Mouse (Mus musculus) liver, embryonic 15.5 days (tissue): ENCODE data around the gene Fndc3b. TPM values are rescaled to one million over a fixed set of nuclear protein-coding genes. Genes with fewer than 3 reads are reported as not detected.

Experiments
- ATAC-seq: fragments of 200-750 bp; cut with Nextera tagmentation; 2 replicates; pipeline ENCODE4 v1.8.0; 2017; ENCODE audit warnings: moderate number of reproducible peaks, mild to moderate bottlenecking, moderate library complexity; ENCODE audit not compliant: insufficient read depth
- H3K27ac ChIP-seq: fragments of 300-500 bp; sonication (generic); replicated peaks from 2 replicates; pipeline ENCODE4 v1.5.1; 2015; ENCODE audit warnings: mild to moderate bottlenecking, inconsistent platforms
- H3K27me3 ChIP-seq: fragments of 300-500 bp; sonication (generic); 2 replicates; pipeline ENCODE4 v1.6.1; 2015; ENCODE audit warnings: mild to moderate bottlenecking, inconsistent platforms
- H3K36me3 ChIP-seq: fragments of 300-500 bp; sonication (generic); replicated peaks from 2 replicates; pipeline ENCODE4 v1.6.1; 2015; ENCODE audit warnings: moderate library complexity, mild to moderate bottlenecking, inconsistent platforms
- H3K4me1 ChIP-seq: fragments of 300-500 bp; sonication (generic); replicated peaks from 2 replicates; pipeline ENCODE4 v1.6.1; 2015; ENCODE audit warnings: inconsistent platforms
- H3K4me2 ChIP-seq: fragments of 300-500 bp; sonication (generic); 2 replicates; pipeline ENCODE4 v1.6.1; 2015; ENCODE audit warnings: moderate library complexity, mild to moderate bottlenecking, inconsistent platforms
- H3K4me3 ChIP-seq: fragments of 300-500 bp; sonication (generic); replicated peaks from 2 replicates; pipeline ENCODE4 v1.5.1; 2015; ENCODE audit warnings: mild to moderate bottlenecking, inconsistent platforms
- H3K9ac ChIP-seq: fragments of 300-500 bp; sonication (generic); 2 replicates; pipeline ENCODE4 v1.6.1; 2015; ENCODE audit warnings: moderate library complexity, mild to moderate bottlenecking, inconsistent platforms
- H3K9me3 ChIP-seq: fragments of 300-500 bp; sonication (generic); replicated peaks from 2 replicates; pipeline ENCODE4 v1.6.1; 2016; ENCODE audit warnings: inconsistent platforms
- WGBS: fragments of 180-500 bp; shearing (Covaris S2); methylation state at CpG from one replicate; pipeline ENCODE4 v1.1.7; 2015; ENCODE audit warnings: mixed read lengths; ENCODE audit not compliant: insufficient replicate concordance; 5-methylcytosine and 5-hydroxymethylcytosine counted together
- polyA plus RNA-seq: library from polyadenylated mRNA; unstranded; fragments of >200 nt; fragmentation: Nextera tagmentation; extraction: Ambion mirVana; gene quantifications from 2 replicates; pipeline ENCODE4 v1.2.1, GENCODE M21; 2015

The Fndc3b gene
- polyA plus RNA-seq, 1 experiment from 2014 or later: 8.5 TPM

DNA sequence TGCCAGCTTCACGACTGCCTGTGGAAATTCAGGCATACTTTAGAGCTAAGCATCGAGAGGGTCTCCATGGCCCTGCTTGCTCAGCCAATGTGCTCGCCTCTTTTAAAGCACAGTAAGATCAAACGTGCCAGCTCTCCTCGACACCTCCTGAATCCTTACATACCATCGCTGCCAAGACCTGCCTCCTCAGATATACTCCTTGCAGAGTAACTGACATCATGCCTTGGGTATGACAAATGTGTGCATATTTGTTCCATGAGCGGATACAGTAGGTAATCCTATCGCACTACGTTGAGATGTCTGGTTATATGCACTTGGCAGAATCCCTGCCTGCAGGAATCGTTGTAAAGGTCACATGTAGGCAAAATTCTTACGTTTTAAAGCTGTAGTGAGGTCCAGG lies 120.3 kb downstream of the Fndc3b start:
- WGBS: 72% methylated on average over 11 of the region's 11 CpGs
- H3K9ac ChIP-seq: no peak overlapping the region
- H3K36me3 ChIP-seq: 0 out of 2 replicates have a peak, but pooled peaks cover 4% of the 10 kb centered on the region
- no peaks in the 10 kb centered on the region for H3K27me3 ChIP-seq
- H3K27ac ChIP-seq: no peak overlapping the region
- H3K4me1 ChIP-seq: peaks cover 6% of the 10 kb centered on the region
- H3K9me3 ChIP-seq: no peaks in the 10 kb centered on the region
- no peak overlapping the region for H3K4me3 ChIP-seq
- ATAC-seq: no peak
- no peak overlapping the region for H3K4me2 ChIP-seq

DNA sequence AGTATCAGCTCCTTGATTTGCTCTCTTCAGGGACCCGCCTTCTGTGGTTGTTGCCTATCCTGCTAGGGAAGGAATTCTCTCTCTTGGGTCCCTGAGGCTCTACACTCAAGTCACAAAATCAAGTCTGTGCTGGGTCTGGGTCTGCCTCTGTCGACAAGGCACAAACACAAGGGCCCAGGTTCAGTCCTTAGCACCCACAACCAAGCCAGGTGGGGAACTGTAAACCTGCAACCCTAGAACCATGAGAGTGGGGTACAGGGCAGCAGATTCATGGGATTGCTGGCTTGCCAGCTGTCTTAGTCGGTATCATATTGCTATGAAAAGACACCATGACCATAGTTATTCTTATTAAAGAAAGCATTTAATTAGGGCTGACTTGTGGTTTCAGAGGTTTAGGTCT lies 121.8 kb downstream of the Fndc3b start:
- Histone ChIP-seq H3K36me3 (0 out of 2 replicates have a peak, but pooled peaks cover 4% of the 10 kb centered on the region), H3K4me3 (no peak overlapping the region), H3K27ac (no peak overlapping the region), H3K4me1 (peaks cover 9% of the 10 kb centered on the region), H3K9me3 (no peaks in the 10 kb centered on the region), H3K9ac (no peak overlapping the region), H3K27me3 (no peaks in the 10 kb centered on the region), H3K4me2 (no peak overlapping the region)
- no peak for ATAC-seq
- 56% methylated on average over 3 of the region's 3 CpGs for WGBS

DNA sequence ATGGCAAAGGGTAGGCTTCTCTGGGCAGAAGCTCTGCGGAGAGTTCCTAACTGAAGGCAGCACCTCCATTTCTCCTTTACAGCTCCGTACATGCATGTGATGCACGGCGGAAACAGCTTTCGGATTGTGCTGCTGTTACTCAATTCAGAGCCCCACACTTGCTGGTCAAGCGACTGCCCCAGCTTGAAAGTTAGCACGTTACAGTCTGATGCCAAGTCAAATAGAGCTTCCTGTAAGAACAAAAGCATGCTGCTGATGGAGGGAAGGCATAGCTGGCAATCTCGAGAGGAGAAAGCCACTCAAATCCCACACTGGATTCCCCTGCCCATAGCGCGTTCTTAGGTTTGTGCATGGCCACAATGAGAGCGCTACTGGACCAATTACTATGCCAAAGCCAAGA lies 122.5 kb downstream of the Fndc3b start:
- ATAC-seq: no peak
- no peaks in the 10 kb centered on the region for H3K9me3 ChIP-seq
- no peak overlapping the region for H3K9ac ChIP-seq
- H3K4me3 ChIP-seq: no peak overlapping the region
- 71% methylated on average over 11 of the region's 11 CpGs for WGBS
- H3K4me1 ChIP-seq: peaks cover 9% of the 10 kb centered on the region
- H3K27ac ChIP-seq: no peak overlapping the region
- no peak overlapping the region for H3K4me2 ChIP-seq
- no peaks in the 10 kb centered on the region for H3K27me3 ChIP-seq
- H3K36me3 ChIP-seq: 0 out of 2 replicates have a peak, but pooled peaks cover 4% of the 10 kb centered on the region

DNA sequence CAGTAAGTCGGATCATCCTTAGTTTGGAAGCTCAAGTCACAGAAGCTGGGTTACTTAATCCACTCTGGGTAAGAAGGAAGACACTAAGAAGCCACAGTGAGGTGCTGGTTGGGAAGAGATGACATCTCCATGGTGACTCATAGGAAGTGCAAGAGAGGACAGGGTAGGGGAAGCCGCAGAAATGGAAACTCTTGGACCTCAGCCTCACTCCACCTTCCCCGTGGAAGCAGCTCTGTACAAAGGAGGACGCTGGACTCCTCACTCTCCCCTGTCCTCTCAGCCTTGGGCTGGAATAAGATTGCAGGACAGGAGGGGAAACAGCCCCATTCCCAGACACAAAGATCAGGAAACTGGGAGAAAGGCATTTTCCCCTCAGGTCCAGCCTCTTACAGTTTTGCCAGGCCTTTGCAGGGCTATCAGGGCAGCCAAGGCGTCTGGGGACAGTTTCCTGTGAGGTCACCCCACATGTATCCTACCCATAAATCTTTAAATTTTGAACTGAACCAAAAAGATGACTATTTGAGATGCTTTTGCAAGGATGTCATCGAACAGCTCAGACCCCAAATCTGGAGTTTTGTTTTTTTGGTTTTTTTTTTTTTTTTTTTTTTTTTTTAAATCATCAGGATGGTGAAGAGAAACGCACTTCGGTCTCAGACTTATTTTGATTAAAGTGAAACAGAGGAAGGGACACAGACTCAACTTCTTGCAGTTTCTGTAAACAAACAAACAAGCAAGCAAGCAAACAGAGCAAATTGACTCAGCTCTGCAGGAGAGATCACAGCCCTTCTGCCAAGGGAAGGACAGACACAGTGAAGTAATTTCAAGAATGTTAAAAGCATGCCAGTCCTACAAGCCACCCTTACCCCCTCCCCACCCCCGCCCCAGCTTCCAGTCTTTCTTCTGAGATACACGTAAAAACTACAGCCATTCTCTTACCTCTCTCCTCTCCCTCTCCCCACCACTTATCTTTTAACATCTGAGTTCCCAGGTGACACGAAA lies 126.2 kb downstream of the Fndc3b start:
- Histone ChIP-seq H3K9me3 (no peaks in the 10 kb centered on the region), H3K4me2 (no peak overlapping the region), H3K36me3 (no peaks in the 10 kb centered on the region), H3K4me1 (peaks cover 9% of the 10 kb centered on the region), H3K27me3 (no peaks in the 10 kb centered on the region), H3K9ac (no peak overlapping the region), H3K27ac (0 out of 2 replicates have a peak overlapping the region, but pooled peaks have one; percentile 29), H3K4me3 (no peak overlapping the region)
- 27% methylated on average over 11 of the region's 11 CpGs for WGBS
- ATAC-seq: no peak

DNA sequence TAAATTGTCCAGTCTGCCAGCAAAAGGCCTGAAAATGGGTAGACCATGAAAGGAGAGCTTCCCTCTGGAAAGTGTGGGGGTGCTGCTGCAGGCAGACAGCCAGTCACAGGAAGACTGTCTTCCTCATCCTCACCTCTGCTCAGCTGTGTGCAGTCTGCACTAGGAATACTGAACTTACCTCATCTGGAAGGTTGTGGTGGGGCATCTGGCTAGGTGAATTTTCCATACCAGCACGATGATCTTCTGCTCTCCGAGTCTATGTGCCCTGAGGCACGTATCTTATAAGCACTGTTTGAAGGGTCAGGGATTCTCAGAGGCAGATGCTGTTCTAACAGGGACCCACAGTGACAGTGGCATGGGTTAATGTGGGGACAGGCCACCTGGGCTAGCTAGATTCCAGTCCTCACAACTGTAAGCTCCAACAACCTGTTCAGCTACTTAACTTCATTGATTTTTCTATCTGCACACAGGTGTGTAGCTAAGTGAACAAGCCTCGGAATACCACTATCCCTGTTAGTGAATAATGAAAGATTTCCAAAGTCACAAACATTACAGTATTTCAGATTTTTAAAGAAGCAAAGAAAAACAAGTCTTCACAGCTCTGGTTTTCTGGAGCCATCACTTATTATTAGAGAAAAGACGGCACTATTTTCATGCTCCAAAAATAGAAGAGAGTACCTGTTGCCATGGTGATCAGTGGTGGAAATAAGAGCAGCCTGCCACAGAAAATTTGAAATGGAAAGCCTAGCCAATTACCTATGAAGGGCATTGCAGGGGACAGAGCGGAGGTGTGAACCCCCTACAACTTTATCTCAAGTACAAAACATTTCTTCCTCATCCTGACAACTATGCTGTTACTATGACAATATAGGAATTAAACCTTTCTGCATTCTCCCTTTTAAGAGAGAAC lies 128.9 kb downstream of the Fndc3b start:
- Histone ChIP-seq H3K9me3 (no peaks in the 10 kb centered on the region), H3K4me3 (no peak overlapping the region), H3K36me3 (no peaks in the 10 kb centered on the region), H3K4me2 (no peak overlapping the region), H3K4me1 (peaks cover 14% of the 10 kb centered on the region; the same call in 1 of the 2 replicates), H3K9ac (no peak overlapping the region), H3K27ac (no peak overlapping the region), H3K27me3 (no peaks in the 10 kb centered on the region)
- no peak for ATAC-seq
- WGBS: 61% methylated on average over 6 of the region's 6 CpGs

DNA sequence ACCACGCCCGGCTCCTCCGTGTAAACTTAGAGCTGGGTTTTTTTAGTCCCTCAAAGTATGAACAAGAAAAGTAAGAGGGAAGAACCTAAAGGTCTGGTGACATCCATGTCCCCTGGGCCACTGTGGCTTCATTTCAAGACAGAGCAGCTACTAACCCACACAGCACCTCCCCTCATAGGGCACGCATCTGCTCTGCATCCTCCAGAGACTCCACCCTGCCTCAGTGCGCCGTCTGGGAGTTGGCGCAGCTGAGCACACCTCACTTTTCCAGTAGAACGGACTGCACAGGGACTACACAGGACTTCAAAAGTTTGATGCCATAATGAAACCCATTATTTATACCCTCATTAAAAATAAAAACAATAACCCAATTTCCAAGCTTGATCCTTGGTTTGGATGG lies 130.2 kb downstream of the Fndc3b start:
- Histone ChIP-seq H3K27ac (no peak overlapping the region), H3K4me3 (no peak overlapping the region), H3K4me1 (0 out of 2 replicates have a peak, but pooled peaks cover 9% of the 10 kb centered on the region), H3K4me2 (no peak overlapping the region), H3K36me3 (no peaks in the 10 kb centered on the region), H3K27me3 (no peaks in the 10 kb centered on the region), H3K9me3 (no peaks in the 10 kb centered on the region), H3K9ac (no peak overlapping the region)
- no peak for ATAC-seq
- 75% methylated on average over 8 of the region's 8 CpGs for WGBS

DNA sequence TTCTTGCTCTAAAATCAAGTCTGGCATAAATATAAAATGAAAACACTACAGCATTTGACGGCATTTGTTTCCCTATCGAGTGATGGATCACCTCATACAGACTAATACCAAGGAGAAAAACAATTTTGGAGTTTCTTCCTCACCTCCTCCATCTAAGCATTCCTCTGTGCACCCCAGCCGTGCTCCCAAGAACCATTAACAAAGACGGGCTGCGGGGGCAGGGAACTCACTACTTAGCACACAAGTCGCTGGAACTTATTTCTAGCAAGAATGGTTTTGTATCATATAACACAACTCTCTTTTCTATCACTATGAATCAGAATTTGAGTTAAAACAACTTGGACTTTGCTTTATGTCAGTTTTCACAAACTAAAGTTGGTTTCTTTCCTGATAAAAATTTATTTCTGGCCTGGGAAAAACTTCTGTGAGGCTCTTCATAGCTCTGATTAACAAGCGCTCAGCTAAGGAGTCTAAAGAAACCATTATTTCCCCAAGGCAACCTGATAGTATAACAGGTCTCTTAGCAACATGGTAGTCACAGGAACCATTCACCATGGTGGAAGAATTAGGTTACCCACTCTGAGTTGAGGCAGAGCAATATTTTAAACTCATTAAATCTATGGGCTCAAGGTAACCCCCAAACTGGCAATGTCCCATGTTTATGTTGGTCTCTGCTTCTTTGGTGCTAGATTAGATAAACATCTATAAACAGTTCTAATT lies 131.1 kb downstream of the Fndc3b start:
- Histone ChIP-seq H3K36me3 (no peaks in the 10 kb centered on the region), H3K27ac (no peak overlapping the region), H3K4me2 (no peak overlapping the region), H3K9me3 (no peaks in the 10 kb centered on the region), H3K9ac (no peak overlapping the region), H3K4me3 (no peak overlapping the region), H3K27me3 (no peaks in the 10 kb centered on the region), H3K4me1 (peaks cover 8% of the 10 kb centered on the region; the same call in 1 of the 2 replicates)
- 64% methylated on average over 7 of the region's 7 CpGs for WGBS
- no peak for ATAC-seq

DNA sequence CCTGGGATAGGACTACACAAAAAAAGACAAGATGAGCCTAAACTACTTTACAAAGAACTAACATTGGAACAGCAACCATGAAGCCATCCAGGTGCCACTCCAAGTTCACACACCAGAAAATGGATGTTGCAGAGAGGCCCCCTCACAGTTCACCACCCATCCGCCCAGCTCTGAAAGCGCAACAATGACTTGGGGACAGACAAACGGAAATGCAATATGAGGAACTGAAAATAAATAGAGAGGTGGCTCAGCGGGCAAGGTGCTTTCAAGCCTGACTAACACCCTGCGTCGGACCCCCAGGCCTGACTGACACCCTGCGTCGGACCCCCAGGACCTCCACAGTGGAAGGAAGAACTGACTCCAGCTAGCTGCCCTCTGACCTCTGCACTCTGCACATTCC lies 131.9 kb downstream of the Fndc3b start:
- Histone ChIP-seq H3K27ac (no peak overlapping the region), H3K9me3 (no peaks in the 10 kb centered on the region), H3K27me3 (no peaks in the 10 kb centered on the region), H3K36me3 (no peaks in the 10 kb centered on the region), H3K4me3 (no peak overlapping the region), H3K4me2 (no peak overlapping the region), H3K9ac (no peak overlapping the region), H3K4me1 (peaks cover 9% of the 10 kb centered on the region; the same call in 1 of the 2 replicates)
- no peak for ATAC-seq
- 53% methylated on average over 8 of the region's 8 CpGs for WGBS

DNA sequence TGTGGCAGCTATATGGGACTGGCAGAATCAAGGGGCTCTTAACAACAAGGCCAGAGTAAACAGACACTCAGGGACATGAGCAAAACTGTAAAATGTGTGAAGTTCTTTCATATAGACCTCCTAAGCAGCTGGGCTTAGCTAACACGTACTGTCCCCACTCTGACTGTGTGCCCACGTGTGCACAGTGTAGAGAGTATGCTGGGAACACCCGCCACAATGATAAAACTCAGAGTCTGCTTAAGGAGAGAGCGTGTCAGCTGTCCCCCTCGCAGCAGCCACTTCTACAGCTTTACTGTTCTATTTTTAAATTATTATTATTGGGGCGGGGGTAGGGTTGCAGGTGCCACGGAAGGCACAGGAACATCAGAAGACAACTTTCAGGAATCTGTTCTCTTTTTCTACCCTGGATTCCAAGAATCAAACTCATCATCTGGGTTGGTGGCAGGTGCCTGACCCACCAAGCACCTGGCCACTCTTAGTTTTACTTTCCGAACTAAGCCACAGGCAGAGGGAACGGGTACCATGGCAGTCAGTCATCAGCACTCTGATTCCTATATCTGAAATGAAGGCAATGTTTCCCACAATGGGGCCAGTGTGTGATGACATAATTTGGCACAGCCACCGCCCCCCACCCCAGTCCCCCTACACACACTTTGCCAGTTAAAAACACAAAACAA lies 133.6 kb downstream of the Fndc3b start:
- H3K36me3 ChIP-seq: no peaks in the 10 kb centered on the region
- no peaks in the 10 kb centered on the region for H3K9me3 ChIP-seq
- WGBS: 57% methylated on average over 10 of the region's 10 CpGs
- no peak overlapping the region for H3K4me3 ChIP-seq
- no peaks in the 10 kb centered on the region for H3K27me3 ChIP-seq
- no peak overlapping the region for H3K9ac ChIP-seq
- ATAC-seq: no peak
- no peak overlapping the region for H3K4me2 ChIP-seq
- H3K4me1 ChIP-seq: peaks cover 20% of the 10 kb centered on the region
- no peak overlapping the region for H3K27ac ChIP-seq

DNA sequence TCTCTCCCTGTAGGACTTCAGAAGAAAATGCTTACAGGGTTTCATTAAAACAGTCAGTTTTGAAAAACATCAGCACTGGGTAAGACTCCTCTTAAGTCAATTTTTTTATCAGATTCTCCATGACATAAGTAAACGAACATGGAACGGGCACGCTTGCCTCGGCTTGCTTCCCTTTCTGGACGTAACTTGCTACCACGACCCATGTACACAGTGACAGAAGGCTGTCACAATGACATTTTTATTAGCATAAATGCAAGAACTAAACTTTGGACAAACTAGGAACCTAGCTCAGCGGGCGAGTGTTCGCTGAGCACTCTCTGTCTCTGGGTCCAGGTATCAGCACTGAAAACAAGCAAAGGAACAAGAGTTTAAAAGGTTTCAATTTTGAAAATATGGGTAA lies 136.9 kb downstream of the Fndc3b start:
- no peaks in the 10 kb centered on the region for H3K36me3 ChIP-seq
- no peak overlapping the region for H3K27ac ChIP-seq
- H3K27me3 ChIP-seq: no peaks in the 10 kb centered on the region
- ATAC-seq: no peak
- H3K4me2 ChIP-seq: no peak overlapping the region
- H3K4me3 ChIP-seq: no peak overlapping the region
- H3K9me3 ChIP-seq: no peaks in the 10 kb centered on the region
- no peak overlapping the region for H3K9ac ChIP-seq
- peaks cover 15% of the 10 kb centered on the region for H3K4me1 ChIP-seq
- 66% methylated on average over 9 of the region's 9 CpGs for WGBS
